Mouse (Mus musculus): ENCODE results near the gene Kcnk1.

Kcnk1 gene

DNA sequence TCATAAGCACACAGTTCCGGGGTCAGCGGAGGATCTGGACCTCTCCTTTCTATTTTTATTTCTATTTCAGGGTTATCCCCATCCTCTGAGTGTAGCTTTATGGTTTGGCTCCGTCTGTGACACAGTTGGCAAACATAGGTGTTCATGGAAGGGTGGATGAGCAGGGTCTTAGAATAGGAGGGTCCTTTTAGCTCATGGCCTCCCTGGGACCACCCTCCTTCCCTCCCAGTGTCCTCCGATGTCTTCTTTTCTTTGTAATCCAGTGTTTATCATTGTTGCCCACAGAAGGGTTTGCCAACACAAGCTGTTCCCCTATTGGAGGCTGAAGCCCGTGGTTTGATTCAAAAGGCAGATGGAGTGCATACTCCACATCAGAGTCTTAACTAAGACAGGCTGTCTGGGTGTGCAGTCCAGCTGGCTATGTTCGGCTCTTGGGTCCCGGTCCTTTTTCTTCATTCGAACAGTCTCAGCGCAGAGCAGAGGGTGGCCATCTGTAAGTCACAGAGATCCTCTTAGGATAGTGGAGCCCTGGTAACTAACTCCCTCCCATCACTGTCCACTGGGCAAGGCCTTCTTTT is 69.0 kb downstream of the Kcnk1 start:
- DNase-seq = no peak

DNA sequence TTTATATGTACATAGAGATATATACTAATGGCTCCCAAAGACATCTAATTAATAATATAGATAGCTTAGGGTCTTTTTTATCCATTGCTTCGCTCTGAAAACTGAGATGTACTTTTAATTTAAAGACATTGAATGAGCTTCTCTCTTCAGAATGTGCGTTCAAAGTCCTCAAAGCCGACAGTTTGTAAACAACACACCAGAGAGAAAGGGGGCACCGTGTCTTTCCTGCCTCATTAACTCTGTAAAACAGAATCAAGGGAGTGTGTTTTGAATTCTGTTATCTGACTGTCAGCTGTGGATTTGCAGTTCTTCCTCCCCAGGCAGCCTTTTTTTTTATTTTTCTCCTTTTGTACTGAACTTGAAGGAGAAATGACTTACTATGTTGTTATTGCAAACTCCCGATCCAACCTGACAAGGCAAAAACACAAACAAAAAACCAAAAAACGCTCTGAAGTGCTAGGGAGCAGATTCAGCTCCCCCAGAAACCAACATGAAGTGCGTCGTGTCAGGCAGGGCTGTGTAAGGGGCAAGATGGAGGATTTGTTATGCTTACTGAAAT is 69.7 kb downstream of the Kcnk1 start:
- DNase-seq = no peak

DNA sequence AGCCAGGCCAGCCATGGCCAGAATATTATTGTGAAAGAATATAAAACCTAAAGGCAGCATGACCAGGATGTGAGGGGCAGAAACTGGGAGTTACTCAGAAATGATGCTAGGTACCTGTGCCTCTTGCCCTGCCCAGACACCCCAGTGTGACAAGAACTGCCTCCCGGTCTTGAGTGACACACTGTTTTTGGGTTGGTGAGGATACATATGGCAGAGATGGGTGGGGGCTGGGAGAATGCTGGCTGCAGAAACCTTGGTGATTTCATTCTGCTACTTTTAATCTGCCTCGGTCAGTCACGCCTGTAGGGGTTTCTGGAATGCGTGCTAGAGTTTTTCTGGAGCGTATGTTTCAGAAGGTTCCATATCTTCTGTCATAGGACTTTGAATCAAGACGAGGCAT is 72.3 kb downstream of the Kcnk1 start:
- no peak for DNase-seq

DNA sequence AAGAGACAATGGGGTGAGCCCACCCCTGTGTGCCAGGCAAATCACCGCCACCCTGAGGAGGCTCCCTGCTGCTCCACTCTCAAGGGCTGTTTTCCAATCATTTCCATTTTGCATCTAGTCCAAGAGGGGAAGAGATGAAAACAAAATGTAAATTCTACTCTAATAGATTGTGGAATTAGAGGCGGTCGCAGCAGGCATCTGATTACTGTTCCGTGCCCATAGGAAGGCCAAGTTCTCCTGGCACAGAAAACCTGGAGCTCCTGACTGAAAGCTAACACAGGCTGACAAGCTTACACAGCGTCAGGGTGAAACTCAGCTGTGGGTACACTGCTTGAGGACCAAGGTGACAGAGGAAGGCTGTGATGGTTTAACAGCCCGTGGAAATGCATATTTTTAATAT is 73.2 kb downstream of the Kcnk1 start:
- DNase-seq = no peak

DNA sequence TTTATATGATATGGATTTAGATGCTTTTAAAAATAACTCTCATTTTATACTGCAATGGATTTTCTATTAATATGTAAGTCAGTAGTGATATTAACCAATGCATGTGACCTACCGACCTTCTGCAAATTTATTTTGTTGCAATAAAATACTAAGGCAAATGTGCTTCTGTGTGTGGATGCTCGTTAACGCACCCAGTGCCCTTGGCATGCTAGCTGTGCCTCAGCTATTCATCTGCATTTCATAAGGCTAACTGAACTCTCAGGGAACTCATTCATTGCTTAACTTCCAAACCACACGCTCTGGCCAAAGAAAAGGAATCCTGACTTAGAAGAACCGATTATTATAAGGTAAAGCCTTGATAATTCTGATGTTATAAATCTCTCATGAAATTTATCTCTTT is 77.7 kb downstream of the Kcnk1 start:
- DNase-seq = no peak

DNA sequence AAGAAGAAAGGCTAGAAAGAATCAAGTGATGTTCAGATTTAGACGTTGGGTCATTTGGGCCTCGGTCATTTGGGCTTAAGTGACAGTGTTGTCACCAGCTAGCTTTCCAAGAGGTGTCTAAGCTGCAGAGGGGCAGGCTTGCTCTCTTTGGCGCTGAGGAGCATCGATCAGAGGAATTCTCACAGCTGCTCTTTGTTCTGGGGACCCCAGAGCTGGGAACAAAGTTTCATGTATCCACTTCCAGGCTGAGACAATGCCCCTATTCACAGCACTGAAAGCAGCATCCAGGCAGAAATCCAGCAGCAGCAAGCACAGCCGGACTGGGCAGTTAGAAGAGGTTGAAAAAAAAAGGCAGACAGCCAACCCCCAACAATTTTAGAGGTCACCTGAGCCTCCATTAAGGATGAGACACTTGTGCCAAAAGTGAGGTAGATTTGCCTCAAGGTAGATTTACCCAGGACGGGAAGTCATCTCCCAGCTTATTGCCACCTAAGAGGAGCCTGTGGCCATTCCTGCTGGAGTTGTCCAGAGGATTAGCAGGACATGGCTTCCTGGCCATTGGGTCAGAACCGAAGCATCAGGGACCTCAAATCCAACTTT is 78.3 kb downstream of the Kcnk1 start:
- no peak for DNase-seq

DNA sequence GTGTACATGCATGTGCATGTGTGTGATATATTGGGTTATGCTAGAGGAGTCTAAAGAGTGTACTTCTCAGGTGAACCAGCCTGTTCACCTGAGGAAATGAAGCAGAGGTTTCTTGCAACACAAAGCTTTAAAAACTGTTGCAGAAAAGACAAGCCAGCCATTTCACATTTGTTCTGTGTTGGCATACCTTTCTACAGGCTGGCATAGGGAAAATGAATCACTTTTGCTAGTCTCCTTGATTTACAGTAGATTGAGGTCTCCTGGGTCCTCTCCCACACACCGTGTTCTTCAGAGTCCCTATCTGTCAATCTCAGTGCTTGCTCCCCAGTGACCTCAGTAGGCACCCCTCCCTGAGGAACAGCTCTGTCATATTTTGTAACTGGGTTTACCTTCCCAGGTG is 79.1 kb downstream of the Kcnk1 start:
- DNase-seq = no peak

DNA sequence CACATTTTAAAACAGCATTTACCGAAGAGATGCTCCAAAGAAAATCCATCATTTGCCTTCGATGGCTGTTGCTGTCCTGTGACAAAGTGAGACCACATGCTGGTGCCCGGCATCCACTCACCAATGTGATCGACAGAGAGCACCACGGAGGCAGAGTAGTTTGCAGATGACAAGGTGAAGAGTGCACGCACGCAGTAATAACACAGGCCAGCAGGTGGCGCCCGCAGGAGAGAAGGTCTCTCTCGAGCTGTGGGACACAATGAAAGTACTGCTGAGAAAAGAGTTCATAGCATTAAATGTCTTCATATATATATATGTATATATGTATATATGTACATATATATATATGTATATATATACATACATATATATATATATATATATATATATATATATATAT is 80.4 kb downstream of the Kcnk1 start:
- peak; percentile 70 for DNase-seq

Measured in liver (tissue).